Mouse (Mus musculus) forebrain, embryonic 13.5 days (tissue): ENCODE data around the gene Nup153. TPM values are rescaled to one million over a fixed set of nuclear protein-coding genes. Genes with fewer than 3 reads are reported as not detected.

ENCODE experiments used
- polyA plus RNA-seq: library from polyadenylated mRNA; unstranded; fragments of >200 nt; fragmentation: Nextera tagmentation; extraction: Ambion mirVana; gene quantifications from 2 replicates; pipeline ENCODE4 v1.2.1, GENCODE M21; 2015

Nup153 gene
- polyA plus RNA-seq, 1 experiment from 2014 or later = 22.8 TPM

Other genes with a start within 250 kb of the Nup153 start
- 10.8 and 11.8 TPM in 2 replicates for gene Cap2, start 226.1 kb downstream of the Nup153 start, polyA plus RNA-seq
- 16.8 and 17.5 TPM in 2 replicates for gene Fam8a1, start 58.4 kb downstream of the Nup153 start, polyA plus RNA-seq
- gene Kif13a, start 201.9 kb upstream of the Nup153 start, polyA plus RNA-seq = 7.0 and 8.1 TPM in 2 replicates